Mouse (Mus musculus) retina, postnatal 7 days (tissue): Measurements from ENCODE around the gene Dtx3.

Experiments
- DNase-seq: peaks from one replicate; pipeline ENCODE4 v3.0.0-alpha.2; 2012; ENCODE audit warnings: low read depth, low spot score

The Dtx3 gene

GRCm38 (mm10) chr10:127186451-127186850 is 9.1 kb downstream of the Dtx3 start:
- no peak for DNase-seq

GRCm38 (mm10) chr10:127185506-127185905 is 10.0 kb downstream of the Dtx3 start:
- no peak for DNase-seq

- DNase-seq, result no peak
Observed at GRCm38 (mm10) chr10:127185101-127185500, 10.4 kb downstream of the Dtx3 start.

GRCm38 (mm10) chr10:127183759-127184158 is 11.8 kb downstream of the Dtx3 start:
- DNase-seq, result no peak

- no peak for DNase-seq
Observed at GRCm38 (mm10) chr10:127182624-127183023, 12.9 kb downstream of the Dtx3 start.

- DNase-seq, result no peak
Observed at GRCm38 (mm10) chr10:127181566-127181965, 14.0 kb downstream of the Dtx3 start.

- no peak for DNase-seq
Observed at GRCm38 (mm10) chr10:127180695-127181047, 14.9 kb downstream of the Dtx3 start.

- no peak for DNase-seq
Observed at GRCm38 (mm10) chr10:127179871-127180694, 15.4 kb downstream of the Dtx3 start, which contains the start of gene Slc26a10. TSS of gene Slc26a10 (minus strand) at chr10:127180645.

- DNase-seq, result no peak
Observed at GRCm38 (mm10) chr10:127178286-127179027, 17.1 kb downstream of the Dtx3 start.

- DNase-seq, result peak; percentile 81
Observed at GRCm38 (mm10) chr10:127177719-127178118, 17.8 kb downstream of the Dtx3 start.

GRCm38 (mm10) chr10:127177235-127177634 is 18.3 kb downstream of the Dtx3 start:
- DNase-seq, result no peak

GRCm38 (mm10) chr10:127176756-127177155 is 18.8 kb downstream of the Dtx3 start:
- no peak for DNase-seq

- DNase-seq, result no peak
Observed at GRCm38 (mm10) chr10:127176228-127176627, 19.3 kb downstream of the Dtx3 start.

GRCm38 (mm10) chr10:127174170-127174569 is 21.4 kb downstream of the Dtx3 start:
- no peak for DNase-seq

- no peak for DNase-seq
Observed at GRCm38 (mm10) chr10:127173148-127174065, 22.1 kb downstream of the Dtx3 start.

- DNase-seq, result no peak
Observed at GRCm38 (mm10) chr10:127171631-127172200, 23.8 kb downstream of the Dtx3 start.

GRCm38 (mm10) chr10:127170837-127171272 is 24.7 kb downstream of the Dtx3 start:
- no peak for DNase-seq

GRCm38 (mm10) chr10:127170002-127170401 is 25.5 kb downstream of the Dtx3 start:
- DNase-seq, result no peak

- no peak for DNase-seq
Observed at GRCm38 (mm10) chr10:127167614-127168192, 27.8 kb downstream of the Dtx3 start.

- DNase-seq, result no peak
Observed at GRCm38 (mm10) chr10:127166771-127167613, 28.5 kb downstream of the Dtx3 start.
